Mouse (Mus musculus) liver, adult 2 months (tissue): ENCODE data around the gene Tmem267. TPM values are rescaled to one million over a fixed set of nuclear protein-coding genes. Genes with fewer than 3 reads are reported as not detected.

Experiments used
- DNase-seq: peaks from one replicate; pipeline ENCODE4 v3.0.0-alpha.2; 2011; ENCODE audit warnings: low read depth, low spot score; ENCODE audit errors: extremely low read depth
- H3K27ac ChIP-seq: fragments of 200-500 bp; replicated peaks from 2 replicates; pipeline ENCODE4 v1.5.1; 2012; ENCODE audit warnings: low read depth, mild to moderate bottlenecking, control low read depth, inconsistent platforms, low read length; ENCODE audit not compliant: insufficient read depth
- H3K27me3 ChIP-seq: fragments of 200-500 bp; 2 replicates; pipeline ENCODE4 v1.6.1; 2012; ENCODE audit warnings: mild to moderate bottlenecking, moderate library complexity, low read length, inconsistent platforms; ENCODE audit not compliant: control insufficient read depth, insufficient read depth
- H3K36me3 ChIP-seq: fragments of 200-500 bp; 2 replicates; pipeline ENCODE4 v1.6.1; 2012; ENCODE audit warnings: low read length, inconsistent platforms; ENCODE audit not compliant: control insufficient read depth, insufficient read depth
- H3K4me1 ChIP-seq: fragments of 200-500 bp; 2 replicates; pipeline ENCODE4 v1.6.1; 2011; ENCODE audit warnings: low read length; ENCODE audit not compliant: control insufficient read depth, insufficient read depth
- H3K4me3 ChIP-seq: fragments of 200-500 bp; 2 replicates; pipeline ENCODE4 v1.5.1; 2011; ENCODE audit warnings: low read depth, mild to moderate bottlenecking, control low read depth, low read length, moderate library complexity; ENCODE audit not compliant: insufficient read depth
- H3K79me2 ChIP-seq: fragments of 200-500 bp; 2 replicates; pipeline ENCODE4 v1.6.1; 2012; ENCODE audit warnings: inconsistent platforms, mild to moderate bottlenecking, low read length, moderate library complexity; ENCODE audit not compliant: control insufficient read depth, insufficient read depth
- H3K9ac ChIP-seq: fragments of 200-500 bp; 2 replicates; pipeline ENCODE4 v1.6.1; 2012; ENCODE audit warnings: low read depth, mild to moderate bottlenecking, control low read depth, inconsistent platforms, low read length
- CTCF ChIP-seq: fragments of 200-500 bp; IDR thresholded peaks from 2 replicates; pipeline ENCODE4 v1.5.1; 2011; ENCODE audit warnings: low read depth, low read length, control low read depth
- POLR2A ChIP-seq: fragments of 200-500 bp; IDR thresholded peaks from 2 replicates; pipeline ENCODE4 v1.6.1; 2011; ENCODE audit warnings: low read length, control low read depth; ENCODE audit not compliant: insufficient read depth; ENCODE audit errors: extremely low read depth
- WGBS: fragments of 180-500 bp; shearing (Covaris S2); methylation state at CpG from one replicate; pipeline ENCODE4 v1.1.7; 2018; 5-methylcytosine and 5-hydroxymethylcytosine counted together
- polyA plus RNA-seq: library from polyadenylated mRNA; depleted of rRNA; stranded (reverse); fragments of >200 nt; gene quantifications from 2 replicates; pipeline ENCODE4 v1.2.3, GENCODE M21; 2012
- total RNA-seq: library from RNA; depleted of rRNA; stranded (reverse); fragments of >200 nt; gene quantifications from 2 replicates; pipeline ENCODE4 v1.2.3, GENCODE M21; 2014

Tmem267 gene
- total and polyA plus RNA-seq, 2 experiments, result 4.4 to 13.4 TPM

DNA sequence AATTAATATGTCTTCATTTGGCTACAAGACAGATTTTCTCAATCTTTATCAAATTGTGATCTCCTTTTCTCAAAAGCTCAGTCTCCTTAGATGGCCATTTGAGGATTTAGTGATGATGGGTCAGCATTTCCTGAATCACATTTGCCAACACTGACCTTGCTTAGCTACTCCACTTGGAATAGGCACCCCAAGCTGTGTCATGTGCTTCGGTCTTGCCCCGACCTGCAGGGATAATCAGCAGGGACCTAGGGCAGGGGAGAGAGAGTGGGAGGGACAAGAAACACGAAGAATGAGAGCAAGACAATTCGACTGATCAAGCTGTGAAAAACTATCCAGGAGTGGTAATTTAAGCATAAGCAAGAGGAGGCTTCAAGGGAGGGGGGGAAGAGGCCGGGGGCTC, 156.9 kb downstream of the Tmem267 start:
- DNase-seq, result no peak
- H3K27ac ChIP-seq, result no peak overlapping the region
- WGBS, result 69% methylated on average over 5 of the region's 5 CpGs
- no peaks in the 10 kb centered on the region for H3K79me2 ChIP-seq
- no peaks in the 10 kb centered on the region for H3K4me1 ChIP-seq
- no peak overlapping the region for H3K9ac ChIP-seq
- H3K27me3 ChIP-seq, result no peaks in the 10 kb centered on the region
- no peaks in the 10 kb centered on the region for H3K36me3 ChIP-seq
- H3K4me3 ChIP-seq, result no peak overlapping the region
- TF ChIP-seq CTCF (no peak), POLR2A (no peak)

DNA sequence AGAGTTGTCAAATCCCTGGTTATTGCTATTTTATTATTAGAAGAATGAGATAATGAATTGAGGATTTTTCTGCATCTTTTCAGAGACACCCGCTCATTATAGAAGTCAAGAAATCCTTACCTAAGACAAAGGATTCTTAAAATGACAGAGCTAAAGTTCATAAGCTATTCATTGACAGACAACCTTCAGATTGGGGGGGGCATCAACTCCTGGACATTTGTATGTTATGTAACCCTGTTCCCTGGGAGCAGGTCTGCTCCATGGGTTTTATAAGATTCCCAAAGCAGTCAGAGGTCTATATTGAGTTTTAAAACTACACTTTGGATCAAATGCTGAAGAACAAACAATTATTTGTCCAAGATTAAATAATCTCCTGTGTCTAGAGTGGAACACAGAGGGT, 158.7 kb downstream of the Tmem267 start:
- no peak overlapping the region for H3K27ac ChIP-seq
- no peaks in the 10 kb centered on the region for H3K27me3 ChIP-seq
- H3K36me3 ChIP-seq, result no peaks in the 10 kb centered on the region
- 98% methylated on average over 1 of the region's 1 CpGs for WGBS
- no peak for DNase-seq
- no peak for TF ChIP-seq POLR2A
- TF ChIP-seq CTCF, result no peak
- H3K4me1 ChIP-seq, result no peaks in the 10 kb centered on the region
- H3K9ac ChIP-seq, result no peak overlapping the region
- no peak overlapping the region for H3K4me3 ChIP-seq
- no peaks in the 10 kb centered on the region for H3K79me2 ChIP-seq

DNA sequence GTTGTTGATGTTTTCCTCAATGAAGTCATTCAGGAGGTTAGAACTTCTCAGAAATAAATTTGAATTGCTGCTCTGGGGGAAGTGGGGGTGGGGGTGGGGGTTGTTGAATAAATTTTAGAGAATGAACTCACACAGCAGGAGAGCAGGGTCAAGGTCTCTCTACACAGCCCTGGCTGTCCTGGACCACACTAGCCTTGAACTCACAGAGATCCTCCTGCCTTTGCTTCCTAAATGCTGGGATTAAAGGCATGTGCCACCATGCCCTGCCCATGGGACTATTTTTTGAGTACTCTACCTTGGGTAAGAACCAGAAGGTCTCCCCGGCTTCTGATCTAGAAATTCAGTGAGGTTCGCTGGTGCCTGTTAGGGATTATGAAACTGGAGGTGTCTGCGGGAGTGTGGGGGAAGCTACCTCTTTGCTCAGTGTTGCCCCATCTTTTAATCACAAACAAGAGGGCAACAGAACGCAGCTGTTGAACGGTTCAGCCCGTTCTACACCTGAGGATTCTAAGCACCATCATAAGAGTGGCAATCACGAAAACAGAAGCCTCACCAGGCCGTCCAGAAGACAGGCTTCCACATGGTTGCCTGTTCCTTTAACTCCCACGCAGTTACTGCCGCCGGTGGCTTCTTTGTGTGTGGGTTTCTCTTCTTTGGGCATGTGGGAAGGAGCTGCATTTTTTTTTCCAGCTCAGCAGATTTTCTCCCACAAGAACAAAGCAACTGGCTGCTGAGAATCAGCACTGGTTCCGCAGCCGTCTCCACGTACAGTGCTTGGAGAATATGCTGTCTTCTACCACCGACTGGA, 161.3 kb downstream of the Tmem267 start:
- no peaks in the 10 kb centered on the region for H3K79me2 ChIP-seq
- H3K27ac ChIP-seq, result no peak overlapping the region
- no peak for DNase-seq
- H3K27me3 ChIP-seq, result no peaks in the 10 kb centered on the region
- H3K9ac ChIP-seq, result no peak overlapping the region
- no peaks in the 10 kb centered on the region for H3K36me3 ChIP-seq
- no peak for TF ChIP-seq CTCF
- TF ChIP-seq POLR2A, result no peak
- no peaks in the 10 kb centered on the region for H3K4me1 ChIP-seq
- H3K4me3 ChIP-seq, result no peak overlapping the region
- WGBS, result 49% methylated on average over 15 of the region's 15 CpGs

DNA sequence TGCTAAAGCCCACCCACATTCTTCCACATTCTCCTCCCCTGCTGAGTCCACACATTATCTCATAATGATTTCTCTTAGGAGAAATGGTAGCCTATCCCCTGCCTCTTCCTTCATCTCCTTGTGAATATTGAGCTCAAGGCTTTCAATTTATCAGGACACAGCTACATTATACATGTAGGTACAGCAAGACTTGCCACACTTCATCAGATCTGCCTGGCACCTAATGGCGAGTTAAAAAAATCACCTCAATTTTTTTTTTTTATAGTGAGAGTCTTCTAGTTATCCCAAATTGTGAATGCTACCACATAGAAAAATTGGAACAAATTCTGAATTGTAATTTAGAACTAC, 161.8 kb downstream of the Tmem267 start:
- Histone ChIP-seq H3K27ac (no peak overlapping the region), H3K4me1 (no peaks in the 10 kb centered on the region), H3K27me3 (no peaks in the 10 kb centered on the region), H3K36me3 (no peaks in the 10 kb centered on the region), H3K79me2 (no peaks in the 10 kb centered on the region), H3K4me3 (no peak overlapping the region), H3K9ac (no peak overlapping the region)
- TF ChIP-seq POLR2A (no peak), CTCF (no peak)
- 84% methylated on average over 1 of the region's 1 CpGs for WGBS
- no peak for DNase-seq

DNA sequence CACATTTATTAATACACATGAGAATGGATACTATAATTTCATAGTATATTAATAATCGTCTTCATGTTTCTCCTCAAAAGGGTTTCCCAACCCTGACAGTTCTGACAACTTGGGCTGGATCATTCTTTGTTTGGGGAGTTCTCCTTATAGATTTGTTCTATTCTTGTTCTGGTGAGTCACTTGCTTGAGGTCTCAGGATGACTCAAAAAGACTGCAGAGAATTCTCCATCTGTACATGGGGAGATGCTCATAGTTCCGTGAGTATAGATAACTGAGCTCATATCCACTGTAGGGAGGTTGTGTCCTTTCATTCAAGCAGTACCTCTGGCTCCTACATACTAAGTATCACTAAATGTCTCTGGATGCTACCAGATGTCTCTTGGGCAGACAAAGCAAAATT, 166.9 kb downstream of the Tmem267 start:
- no peaks in the 10 kb centered on the region for H3K79me2 ChIP-seq
- 93% methylated on average over 2 of the region's 2 CpGs for WGBS
- TF ChIP-seq POLR2A (no peak), CTCF (no peak)
- H3K4me3 ChIP-seq, result no peak overlapping the region
- H3K27me3 ChIP-seq, result no peaks in the 10 kb centered on the region
- no peak overlapping the region for H3K9ac ChIP-seq
- H3K27ac ChIP-seq, result no peak overlapping the region
- no peak for DNase-seq
- H3K4me1 ChIP-seq, result no peaks in the 10 kb centered on the region
- H3K36me3 ChIP-seq, result no peaks in the 10 kb centered on the region

DNA sequence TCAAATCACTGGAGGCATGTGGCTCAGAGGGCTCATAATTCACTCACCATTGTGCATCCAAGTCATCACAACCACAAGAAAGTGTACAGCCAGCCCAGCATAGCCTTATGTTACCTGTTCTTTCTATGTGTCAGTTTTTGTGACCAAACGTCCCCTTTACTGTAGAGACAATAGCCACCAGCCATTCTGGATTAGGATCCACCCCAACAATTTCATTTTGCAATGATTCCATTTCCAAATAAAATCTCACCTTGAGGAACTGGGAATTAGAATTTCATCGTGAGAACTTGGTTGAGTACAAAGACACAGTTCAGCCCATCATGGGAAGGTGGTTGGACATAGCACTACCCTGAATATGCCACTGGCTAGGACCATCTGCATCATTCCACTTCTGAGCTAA, 168.4 kb downstream of the Tmem267 start:
- Histone ChIP-seq H3K9ac (no peak overlapping the region), H3K27ac (no peak overlapping the region), H3K4me3 (no peak overlapping the region), H3K27me3 (no peaks in the 10 kb centered on the region), H3K79me2 (no peaks in the 10 kb centered on the region), H3K36me3 (no peaks in the 10 kb centered on the region), H3K4me1 (no peaks in the 10 kb centered on the region)
- 90% methylated on average over 2 of the region's 2 CpGs for WGBS
- TF ChIP-seq CTCF, result no peak
- DNase-seq, result no peak
